Mouse (Mus musculus): ENCODE data around the gene Slc7a1. TPM values are rescaled to one million over a fixed set of nuclear protein-coding genes. Genes with fewer than 3 reads are reported as not detected.

Slc7a1 gene
- polyA plus RNA-seq (2015; fragmentation: Nextera tagmentation; extraction: Ambion mirVana): 24.6 and 28.1 TPM in 2 replicates

DNA sequence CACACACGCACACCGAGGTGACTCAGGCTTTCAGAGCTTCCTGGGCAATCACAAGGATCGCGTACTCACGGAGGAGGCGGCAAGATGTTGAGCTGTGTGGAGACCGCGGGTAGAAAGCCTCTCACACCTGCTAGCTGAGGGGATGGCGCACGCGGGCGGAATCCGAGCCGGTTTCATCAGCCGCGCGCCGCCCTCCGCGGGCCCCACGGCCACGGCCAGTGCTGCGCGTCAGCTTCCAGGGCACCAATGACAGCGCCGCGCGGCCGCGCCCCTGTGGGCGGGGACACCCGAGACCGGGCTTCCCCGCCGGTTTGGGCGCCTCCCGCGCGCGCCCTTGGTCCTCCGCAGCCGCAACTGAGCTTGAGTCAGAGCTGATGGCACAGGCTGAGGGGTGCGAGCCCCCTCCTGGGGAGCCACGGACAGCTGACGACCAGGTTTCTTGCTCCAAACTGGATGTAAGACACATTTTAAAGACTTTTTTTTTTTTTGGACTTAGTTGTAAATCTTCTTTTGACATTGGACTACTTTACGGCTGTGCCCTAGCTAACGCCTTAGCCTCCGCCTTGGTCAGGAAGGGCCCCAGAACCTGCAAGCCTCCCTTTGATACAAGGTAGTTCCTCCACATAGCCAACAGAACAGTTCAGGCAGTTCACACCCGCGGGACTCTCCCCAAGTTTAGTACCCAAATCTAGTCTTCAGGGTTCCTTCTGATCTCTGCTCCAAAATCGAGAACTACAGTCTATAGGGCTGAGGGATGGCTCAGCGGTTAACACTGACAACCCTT is at the start of gene Slc7a1:
Gene Slc7a1 (minus strand): TSS at position 245 of the 784 bp plus-strand sequence.
- peak within 1 kb of the TSS; percentile 81 for H3K4me3 ChIP-seq (replicated peaks)
- no peaks in the 10 kb centered on the region for H3K36me3 ChIP-seq
- H3K9ac ChIP-seq: peak within 1 kb of the TSS; percentile 70
- no peaks in the 10 kb centered on the region for H3K9me3 ChIP-seq
- H3K27ac ChIP-seq: peak within 1 kb of the TSS; percentile 76
- ATAC-seq (ENCODE audit: insufficient read depth, low FRiP score, low read depth): peak; percentile 96
- H3K4me2 ChIP-seq: peak within 1 kb of the TSS; percentile 96
- WGBS: 1% methylated on average over 51 of the region's 52 CpGs
- H3K4me1 ChIP-seq: peaks cover 11% of the 10 kb centered on the region; the same call in 1 of the 2 replicates
- H3K27me3 ChIP-seq (replicated peaks): no peaks in the 10 kb centered on the region

DNA sequence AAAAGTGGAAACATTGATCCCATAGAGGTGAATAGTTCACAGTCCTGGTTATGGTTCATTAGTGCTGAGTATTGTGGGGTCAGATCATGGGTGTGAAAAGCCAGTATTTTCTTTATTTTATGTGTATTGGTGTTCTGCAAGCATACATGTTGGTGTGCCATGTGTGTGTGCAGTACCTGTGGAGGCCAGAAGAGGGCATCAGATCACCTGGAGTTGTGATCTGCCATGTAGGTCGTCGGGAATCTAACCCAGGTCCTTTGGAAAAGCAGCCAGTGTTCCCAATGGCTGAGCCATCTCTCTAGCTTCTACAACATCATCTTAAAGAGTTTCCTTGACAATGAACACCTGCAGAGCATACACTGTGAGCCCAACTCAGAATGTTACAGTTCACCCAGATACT is 45.3 kb upstream of the Slc7a1 start:
- Histone ChIP-seq H3K36me3 (no peaks in the 10 kb centered on the region), H3K4me2 (no peak overlapping the region), H3K9ac (no peak overlapping the region), H3K4me3 (replicated peaks) (no peak overlapping the region), H3K27me3 (replicated peaks) (no peaks in the 10 kb centered on the region), H3K27ac (no peak overlapping the region), H3K4me1 (0 out of 2 replicates have a peak, but pooled peaks cover 4% of the 10 kb centered on the region), H3K9me3 (no peaks in the 10 kb centered on the region)
- 95% methylated on average over 2 of the region's 2 CpGs for WGBS
- ATAC-seq (ENCODE audit: insufficient read depth, low FRiP score, low read depth): no peak

GRCm38 (mm10) chr5:148443734-148444133 is 44.0 kb upstream of the Slc7a1 start:
- peak; percentile 43; the same call in 1 of the 2 replicates for ATAC-seq (ENCODE audit: insufficient read depth, low FRiP score, low read depth)
- 62% methylated on average over 5 of the region's 5 CpGs for WGBS
- no peak overlapping the region for H3K9ac ChIP-seq
- no peak overlapping the region for H3K4me2 ChIP-seq
- no peaks in the 10 kb centered on the region for H3K36me3 ChIP-seq
- no peak overlapping the region for H3K27ac ChIP-seq
- H3K27me3 ChIP-seq (replicated peaks): no peaks in the 10 kb centered on the region
- no peaks in the 10 kb centered on the region for H3K9me3 ChIP-seq
- no peak overlapping the region for H3K4me3 ChIP-seq (replicated peaks)
- H3K4me1 ChIP-seq: 0 out of 2 replicates have a peak, but pooled peaks cover 4% of the 10 kb centered on the region

DNA sequence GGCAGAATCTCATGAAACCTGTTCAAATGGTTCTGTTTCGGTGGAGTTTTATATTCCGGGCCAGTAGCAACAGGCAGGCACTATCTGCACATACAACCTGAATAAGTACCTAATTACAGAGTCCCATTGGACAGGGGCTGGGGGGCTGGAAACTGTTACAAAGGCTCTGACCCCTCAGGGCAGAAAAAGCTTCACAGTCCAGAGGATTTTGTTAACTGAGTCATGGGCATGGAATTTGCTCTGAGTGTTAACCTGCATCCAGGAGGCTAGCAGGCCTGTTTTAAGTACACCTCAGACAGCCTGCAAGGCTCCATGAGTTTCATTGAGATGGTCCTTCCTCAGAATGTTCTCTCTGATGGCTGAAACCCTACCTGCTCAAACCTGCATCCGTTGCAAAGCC is 36.0 kb upstream of the Slc7a1 start:
- Histone ChIP-seq H3K4me1 (no peaks in the 10 kb centered on the region), H3K4me3 (replicated peaks) (no peak overlapping the region), H3K27me3 (replicated peaks) (no peaks in the 10 kb centered on the region), H3K9me3 (no peaks in the 10 kb centered on the region), H3K9ac (no peak overlapping the region), H3K36me3 (no peaks in the 10 kb centered on the region), H3K27ac (no peak overlapping the region), H3K4me2 (no peak overlapping the region)
- ATAC-seq (ENCODE audit: insufficient read depth, low FRiP score, low read depth): no peak
- WGBS: 81% methylated on average over 3 of the region's 3 CpGs

- Histone ChIP-seq H3K36me3 (no peaks in the 10 kb centered on the region), H3K4me2 (no peak overlapping the region), H3K27me3 (replicated peaks) (no peaks in the 10 kb centered on the region), H3K27ac (no peak overlapping the region), H3K4me1 (no peaks in the 10 kb centered on the region), H3K4me3 (replicated peaks) (no peak overlapping the region), H3K9ac (no peak overlapping the region), H3K9me3 (no peaks in the 10 kb centered on the region)
- WGBS: 72% methylated on average over 5 of the region's 5 CpGs
- no peak for ATAC-seq (ENCODE audit: insufficient read depth, low FRiP score, low read depth)
These were observed 32.4 kb upstream of the Slc7a1 start for GRCm38 (mm10) chr5:148432121-148432520.

DNA sequence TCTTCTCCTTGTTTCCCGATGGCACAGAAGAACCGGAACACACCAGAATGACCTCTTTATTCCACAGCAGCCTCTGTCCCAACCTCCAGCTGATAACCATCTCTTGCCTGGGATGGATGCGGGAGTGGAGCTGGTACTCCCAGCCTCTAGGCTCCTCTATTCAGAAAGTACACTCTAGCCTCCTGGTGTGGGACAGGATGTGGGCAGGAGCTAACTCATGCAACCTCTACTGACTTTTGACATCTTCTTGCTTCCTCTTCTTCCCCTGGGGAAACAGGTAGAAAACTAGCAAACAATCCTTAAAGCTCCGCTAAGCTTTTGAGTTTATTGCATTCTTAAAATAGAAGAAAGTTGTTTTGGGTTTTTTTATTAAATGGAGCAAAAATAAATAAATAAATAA is 29.1 kb upstream of the Slc7a1 start:
- no peak overlapping the region for H3K4me3 ChIP-seq (replicated peaks)
- no peaks in the 10 kb centered on the region for H3K36me3 ChIP-seq
- no peaks in the 10 kb centered on the region for H3K4me1 ChIP-seq
- no peaks in the 10 kb centered on the region for H3K27me3 ChIP-seq (replicated peaks)
- no peak overlapping the region for H3K4me2 ChIP-seq
- 77% methylated on average over 4 of the region's 4 CpGs for WGBS
- no peak overlapping the region for H3K9ac ChIP-seq
- H3K27ac ChIP-seq: no peak overlapping the region
- ATAC-seq (ENCODE audit: insufficient read depth, low FRiP score, low read depth): no peak
- no peaks in the 10 kb centered on the region for H3K9me3 ChIP-seq

GRCm38 (mm10) chr5:148425136-148425535 is 25.4 kb upstream of the Slc7a1 start:
- H3K9me3 ChIP-seq: no peaks in the 10 kb centered on the region
- H3K36me3 ChIP-seq: no peaks in the 10 kb centered on the region
- H3K9ac ChIP-seq: no peak overlapping the region
- no peak overlapping the region for H3K4me2 ChIP-seq
- no peak for ATAC-seq (ENCODE audit: insufficient read depth, low FRiP score, low read depth)
- WGBS: 59% methylated on average over 6 of the region's 6 CpGs
- no peak overlapping the region for H3K27ac ChIP-seq
- H3K4me3 ChIP-seq (replicated peaks): no peak overlapping the region
- no peaks in the 10 kb centered on the region for H3K27me3 ChIP-seq (replicated peaks)
- H3K4me1 ChIP-seq: no peaks in the 10 kb centered on the region

- ATAC-seq (ENCODE audit: insufficient read depth, low FRiP score, low read depth): no peak
- Histone ChIP-seq H3K9ac (no peak overlapping the region), H3K36me3 (no peaks in the 10 kb centered on the region), H3K4me2 (no peak overlapping the region), H3K27me3 (replicated peaks) (no peaks in the 10 kb centered on the region), H3K4me1 (no peaks in the 10 kb centered on the region), H3K4me3 (replicated peaks) (no peak overlapping the region), H3K9me3 (no peaks in the 10 kb centered on the region), H3K27ac (no peak overlapping the region)
- 47% methylated on average over 2 of the region's 2 CpGs for WGBS
These were observed 21.6 kb upstream of the Slc7a1 start for GRCm38 (mm10) chr5:148421326-148421725.

DNA sequence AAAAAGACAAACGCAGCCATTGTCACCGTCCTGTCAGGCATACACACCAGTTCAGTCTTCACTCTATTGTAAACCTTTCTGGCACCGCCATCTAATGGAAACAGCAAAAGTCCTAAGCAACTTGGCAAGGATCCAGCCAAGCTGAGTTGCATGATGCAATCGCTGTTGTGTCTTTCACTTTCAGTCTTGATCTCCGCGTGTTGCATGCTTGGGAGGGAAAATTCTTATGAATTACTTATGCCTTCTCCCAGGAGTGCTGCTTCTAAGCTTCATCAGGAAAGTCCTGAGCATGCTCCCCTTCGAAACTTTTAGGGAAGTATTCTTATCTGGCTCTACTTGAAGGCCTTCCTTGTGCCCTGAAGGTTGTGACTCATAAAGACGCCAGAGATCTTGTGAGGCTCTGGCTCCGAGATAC is 19.4 kb upstream of the Slc7a1 start:
- Histone ChIP-seq H3K9me3 (no peaks in the 10 kb centered on the region), H3K4me2 (no peak overlapping the region), H3K4me1 (no peaks in the 10 kb centered on the region), H3K36me3 (no peaks in the 10 kb centered on the region), H3K9ac (no peak overlapping the region), H3K4me3 (replicated peaks) (no peak overlapping the region), H3K27me3 (replicated peaks) (no peaks in the 10 kb centered on the region), H3K27ac (no peak overlapping the region)
- 72% methylated on average over 9 of the region's 9 CpGs for WGBS
- ATAC-seq (ENCODE audit: insufficient read depth, low FRiP score, low read depth): no peak

GRCm38 (mm10) chr5:148418436-148418835 is 18.7 kb upstream of the Slc7a1 start:
- no peaks in the 10 kb centered on the region for H3K9me3 ChIP-seq
- no peak overlapping the region for H3K4me3 ChIP-seq (replicated peaks)
- H3K4me2 ChIP-seq: no peak overlapping the region
- no peak overlapping the region for H3K9ac ChIP-seq
- no peak overlapping the region for H3K27ac ChIP-seq
- H3K4me1 ChIP-seq: no peaks in the 10 kb centered on the region
- H3K27me3 ChIP-seq (replicated peaks): no peaks in the 10 kb centered on the region
- ATAC-seq (ENCODE audit: insufficient read depth, low FRiP score, low read depth): no peak
- no peaks in the 10 kb centered on the region for H3K36me3 ChIP-seq
- WGBS: 94% methylated on average over 9 of the region's 9 CpGs

GRCm38 (mm10) chr5:148417756-148418155 is 18.1 kb upstream of the Slc7a1 start:
- ATAC-seq (ENCODE audit: insufficient read depth, low FRiP score, low read depth): no peak
- 94% methylated on average over 1 of the region's 1 CpGs for WGBS
- H3K9me3 ChIP-seq: no peaks in the 10 kb centered on the region

GRCm38 (mm10) chr5:148416461-148416860 is 16.8 kb upstream of the Slc7a1 start:
- H3K4me3 ChIP-seq (replicated peaks): no peak overlapping the region
- H3K27me3 ChIP-seq (replicated peaks): no peaks in the 10 kb centered on the region
- H3K4me2 ChIP-seq: no peak overlapping the region
- no peaks in the 10 kb centered on the region for H3K4me1 ChIP-seq
- ATAC-seq (ENCODE audit: insufficient read depth, low FRiP score, low read depth): no peak
- H3K9ac ChIP-seq: no peak overlapping the region
- 56% methylated on average over 10 of the region's 10 CpGs for WGBS
- no peak overlapping the region for H3K27ac ChIP-seq
- H3K36me3 ChIP-seq: no peaks in the 10 kb centered on the region
- H3K9me3 ChIP-seq: no peaks in the 10 kb centered on the region

More at GRCm38 (mm10) chr5:148417756-148418155, 18.1 kb upstream of the Slc7a1 start:
- no peaks in the 10 kb centered on the region for H3K4me1 ChIP-seq
- no peak overlapping the region for H3K4me3 ChIP-seq (replicated peaks)
- H3K4me2 ChIP-seq: no peak overlapping the region
- H3K36me3 ChIP-seq: no peaks in the 10 kb centered on the region
- no peak overlapping the region for H3K27ac ChIP-seq
- H3K9ac ChIP-seq: no peak overlapping the region
- no peaks in the 10 kb centered on the region for H3K27me3 ChIP-seq (replicated peaks)
